Mouse (Mus musculus) liver, embryonic 14.5 days (tissue): ENCODE measurements around the gene Gale. TPM values are rescaled to one million over a fixed set of nuclear protein-coding genes. Genes with fewer than 3 reads are reported as not detected.

Experiments
- ATAC-seq: fragments of 200-750 bp; cut with Nextera tagmentation; 2 replicates; pipeline ENCODE4 v1.8.0; 2017; ENCODE audit warnings: moderate number of reproducible peaks, mild to moderate bottlenecking, moderate library complexity; ENCODE audit not compliant: insufficient read depth
- DNase-seq, 3 experiments: peaks; one replicate each; pipeline ENCODE4 v3.0.0-alpha.2; 2012 to 2013; ENCODE audit warnings: low read depth in 3 of 3, low spot score in 3 of 3
- H3K27ac ChIP-seq: fragments of 300-500 bp; sonication (generic); 2 replicates; pipeline ENCODE4 v1.5.1; 2014; ENCODE audit warnings: moderate library complexity, mild to moderate bottlenecking, control low read depth, inconsistent platforms
- H3K27me3 ChIP-seq: fragments of 300-500 bp; sonication (generic); 2 replicates; pipeline ENCODE4 v1.6.1; 2014; ENCODE audit warnings: mild to moderate bottlenecking, low read length, moderate library complexity; ENCODE audit not compliant: control insufficient read depth, insufficient read depth
- H3K36me3 ChIP-seq: fragments of 300-500 bp; sonication (generic); replicated peaks from 2 replicates; pipeline ENCODE4 v1.6.1; 2014; ENCODE audit warnings: low read depth; ENCODE audit not compliant: control insufficient read depth, insufficient read depth
- H3K4me1 ChIP-seq, 2 experiments: fragments of 200-500 bp in 1 of 2; fragments of 300-500 bp in 1 of 2; sonication (generic) in 1 of 2; replicated peaks; 2 replicates each; pipeline ENCODE4 v1.6.1; 2012 to 2014; ENCODE audit warnings: antibody characterized with exemption in 1 of 2, inconsistent platforms in 1 of 2, low read length in 1 of 2; ENCODE audit not compliant: control insufficient read depth in 2 of 2, insufficient read depth in 2 of 2
- H3K4me2 ChIP-seq: fragments of 300-500 bp; sonication (generic); 2 replicates; pipeline ENCODE4 v1.6.1; 2014; ENCODE audit warnings: low read depth, mild to moderate bottlenecking, control low read depth, moderate library complexity
- H3K4me3 ChIP-seq, 2 experiments: fragments of 200-500 bp in 1 of 2; fragments of 300-500 bp in 1 of 2; sonication (generic) in 1 of 2; 2 replicates each; pipeline ENCODE4 v1.5.1; 2012 to 2014; ENCODE audit warnings: low read depth in 2 of 2, low read length in 2 of 2, mild to moderate bottlenecking in 2 of 2, control low read depth in 1 of 2, inconsistent platforms in 1 of 2, moderate library complexity in 1 of 2; ENCODE audit not compliant: insufficient read depth in 1 of 2
- H3K9ac ChIP-seq: fragments of 300-500 bp; sonication (generic); replicated peaks from 2 replicates; pipeline ENCODE4 v1.6.1; 2014; ENCODE audit warnings: mild to moderate bottlenecking, control low read depth, moderate library complexity
- H3K9me3 ChIP-seq: fragments of 300-500 bp; sonication (generic); 2 replicates; pipeline ENCODE4 v1.6.1; 2016; ENCODE audit warnings: low read length, mixed read lengths; ENCODE audit not compliant: control insufficient read depth
- CTCF ChIP-seq: IDR thresholded peaks from 2 replicates; pipeline ENCODE4 v1.5.1; 2016; ENCODE audit warnings: antibody characterized with exemption, low read depth, control low read depth
- EP300 ChIP-seq: IDR thresholded peaks from 2 replicates; pipeline ENCODE4 v1.6.1; 2016; ENCODE audit warnings: antibody characterized with exemption, low read depth
- WGBS: fragments of 180-500 bp; shearing (Covaris S2); extraction: QIAGEN DNeasy Blood & Tissue Kit; methylation state at CpG from one replicate; pipeline ENCODE4 v1.1.7; 2014; ENCODE audit not compliant: insufficient replicate concordance; 5-methylcytosine and 5-hydroxymethylcytosine counted together
- polyA plus RNA-seq, 2 experiments: library from polyadenylated mRNA; depleted of rRNA in 1 of 2; stranded (reverse) in 1 of 2; unstranded in 1 of 2; fragments of >200 nt; fragmentation: Nextera tagmentation in 1 of 2; extraction: Ambion mirVana in 1 of 2; gene quantifications; 2 replicates each; pipeline versions ENCODE4 v1.2.1 to v1.2.3; 2012 to 2014

The Gale gene
- polyA plus RNA-seq, 2 experiments: 22.8 to 38.0 TPM

- Histone ChIP-seq H3K9me3 (no peaks in the 10 kb centered on the region), H3K9ac (no peak overlapping the region), H3K27me3 (no peaks in the 10 kb centered on the region), H3K36me3 (no peaks in the 10 kb centered on the region), H3K4me1 (peaks cover 1 to 6% of the 10 kb centered on the region in 2 experiments; a peak in 3 of 4 replicates), H3K27ac (no peak overlapping the region), H3K4me2 (no peak overlapping the region), H3K4me3 (no peak overlapping the region)
- DNase-seq: no peak
- TF ChIP-seq CTCF: no peak
- ATAC-seq: no peak
- WGBS: 80% methylated on average over 3 of the region's 3 CpGs
Measured at GRCm38 (mm10) chr4:135926861-135927260, 36.7 kb upstream of the Gale start.

- no peak overlapping the region for H3K4me3 ChIP-seq
- no peaks in the 10 kb centered on the region for H3K9me3 ChIP-seq
- TF ChIP-seq EP300 (no peak), CTCF (no peak)
- H3K27me3 ChIP-seq: no peaks in the 10 kb centered on the region
- peaks cover 0 to 5% of the 10 kb centered on the region in 2 experiments; a peak in 1 of 4 replicates for H3K4me1 ChIP-seq
- ATAC-seq (no peak), DNase-seq (no peak)
- H3K27ac ChIP-seq: no peak overlapping the region
- no peak overlapping the region for H3K4me2 ChIP-seq
- peaks cover 6% of the 10 kb centered on the region for H3K36me3 ChIP-seq
- 89% methylated on average over 9 of the region's 9 CpGs for WGBS
- no peak overlapping the region for H3K9ac ChIP-seq
Measured at GRCm38 (mm10) chr4:135928376-135928775, 35.2 kb upstream of the Gale start.

- 79% methylated on average over 5 of the region's 5 CpGs for WGBS
- no peaks in the 10 kb centered on the region for H3K27me3 ChIP-seq
- H3K4me3 ChIP-seq: no peak overlapping the region
- ATAC-seq (no peak), DNase-seq (no peak)
- no peak for TF ChIP-seq EP300
- no peak for TF ChIP-seq CTCF
- H3K9me3 ChIP-seq: no peaks in the 10 kb centered on the region
- H3K9ac ChIP-seq: no peak overlapping the region
- no peak overlapping the region for H3K27ac ChIP-seq
- H3K36me3 ChIP-seq: peaks cover 6% of the 10 kb centered on the region
- H3K4me1 ChIP-seq: peaks cover 0 to 11% of the 10 kb centered on the region in 2 experiments; a peak in 2 of 4 replicates
- H3K4me2 ChIP-seq: no peak overlapping the region
Measured at GRCm38 (mm10) chr4:135929405-135929804, 34.1 kb upstream of the Gale start.

- Histone ChIP-seq H3K9me3 (no peaks in the 10 kb centered on the region), H3K4me3 (no peak overlapping the region), H3K9ac (no peak overlapping the region), H3K4me1 (peaks cover 0 to 15% of the 10 kb centered on the region in 2 experiments; a peak in 2 of 4 replicates), H3K27ac (no peak overlapping the region), H3K4me2 (no peak overlapping the region), H3K36me3 (peaks cover 6% of the 10 kb centered on the region), H3K27me3 (no peaks in the 10 kb centered on the region)
- ATAC-seq: no peak
- no peak for DNase-seq
- 83% methylated on average over 9 of the region's 9 CpGs for WGBS
- no peak for TF ChIP-seq CTCF
- no peak for TF ChIP-seq EP300
Measured at GRCm38 (mm10) chr4:135929828-135930227, 33.7 kb upstream of the Gale start.

- TF ChIP-seq EP300 (no peak), CTCF (no peak)
- ATAC-seq (no peak), DNase-seq (no peak)
- no peaks in the 10 kb centered on the region for H3K27me3 ChIP-seq
- no peak overlapping the region for H3K4me2 ChIP-seq
- no peak overlapping the region for H3K9ac ChIP-seq
- H3K9me3 ChIP-seq: no peaks in the 10 kb centered on the region
- peaks cover 3 to 19% of the 10 kb centered on the region in 2 experiments; a peak in 3 of 4 replicates for H3K4me1 ChIP-seq
- 87% methylated on average over 8 of the region's 8 CpGs for WGBS
- H3K4me3 ChIP-seq: no peak overlapping the region
- no peak overlapping the region for H3K27ac ChIP-seq
- peaks cover 6% of the 10 kb centered on the region for H3K36me3 ChIP-seq
Measured at GRCm38 (mm10) chr4:135930239-135930638, 33.3 kb upstream of the Gale start.
